Mouse (Mus musculus) telencephalon, adult 2 months (tissue): Measurements from ENCODE around the gene Spats2l.

ENCODE experiments used
- DNase-seq: peaks from one replicate; pipeline ENCODE4 v3.0.0-alpha.2; 2011; ENCODE audit warnings: low read depth, low spot score

Gene Spats2l

GRCm38 (mm10) chr1:57774001-57774667 is at the start of gene Spats2l:
TSS of gene Spats2l (plus strand) at chr1:57774162.
- DNase-seq = no peak

- no peak for DNase-seq
Measured at GRCm38 (mm10) chr1:57725268-57725667, 48.7 kb upstream of the Spats2l start.

GRCm38 (mm10) chr1:57735877-57736276 is 38.1 kb upstream of the Spats2l start:
- no peak for DNase-seq

- DNase-seq = no peak
Measured at GRCm38 (mm10) chr1:57741740-57742139, 32.2 kb upstream of the Spats2l start.

- DNase-seq = no peak
Measured at GRCm38 (mm10) chr1:57742266-57742665, 31.7 kb upstream of the Spats2l start.

- DNase-seq = no peak
Measured at GRCm38 (mm10) chr1:57751781-57752180, 22.2 kb upstream of the Spats2l start.

GRCm38 (mm10) chr1:57766396-57766795 is 7.6 kb upstream of the Spats2l start:
- DNase-seq = no peak

- DNase-seq = no peak
Measured at GRCm38 (mm10) chr1:57773326-57773725, 636 bp upstream of the Spats2l start.

- no peak for DNase-seq
Measured at GRCm38 (mm10) chr1:57774668-57775495, 920 bp downstream of the Spats2l start.

- no peak for DNase-seq
Measured at GRCm38 (mm10) chr1:57775496-57775790, 1.5 kb downstream of the Spats2l start.

GRCm38 (mm10) chr1:57776671-57777281 is 2.8 kb downstream of the Spats2l start:
- no peak for DNase-seq

- DNase-seq = no peak
Measured at GRCm38 (mm10) chr1:57784300-57784699, 10.3 kb downstream of the Spats2l start.

- no peak for DNase-seq
Measured at GRCm38 (mm10) chr1:57789831-57790230, 15.9 kb downstream of the Spats2l start.

GRCm38 (mm10) chr1:57792212-57792611 is 18.2 kb downstream of the Spats2l start:
- DNase-seq = no peak

- DNase-seq = no peak
Measured at GRCm38 (mm10) chr1:57795838-57796237, 21.9 kb downstream of the Spats2l start.

GRCm38 (mm10) chr1:57799398-57799797 is 25.4 kb downstream of the Spats2l start:
- peak; percentile 75 for DNase-seq

GRCm38 (mm10) chr1:57800846-57801245 is 26.9 kb downstream of the Spats2l start:
- no peak for DNase-seq

GRCm38 (mm10) chr1:57806126-57806525 is 32.2 kb downstream of the Spats2l start:
- DNase-seq = no peak

GRCm38 (mm10) chr1:57807882-57808281 is 33.9 kb downstream of the Spats2l start:
- no peak for DNase-seq

- no peak for DNase-seq
Measured at GRCm38 (mm10) chr1:57810221-57810620, 36.3 kb downstream of the Spats2l start.

- no peak for DNase-seq
Measured at GRCm38 (mm10) chr1:57817103-57817502, 43.1 kb downstream of the Spats2l start.

GRCm38 (mm10) chr1:57820428-57820997 is 46.6 kb downstream of the Spats2l start:
- no peak for DNase-seq
